Mouse (Mus musculus): ENCODE measurements at regions not wholly inside any gene's neighbourhood (a gene's known extent, or its start where the extent isn't known, plus 50 kb on each side); places are given as distances from the start of the nearest gene placed in this dataset.

DNA sequence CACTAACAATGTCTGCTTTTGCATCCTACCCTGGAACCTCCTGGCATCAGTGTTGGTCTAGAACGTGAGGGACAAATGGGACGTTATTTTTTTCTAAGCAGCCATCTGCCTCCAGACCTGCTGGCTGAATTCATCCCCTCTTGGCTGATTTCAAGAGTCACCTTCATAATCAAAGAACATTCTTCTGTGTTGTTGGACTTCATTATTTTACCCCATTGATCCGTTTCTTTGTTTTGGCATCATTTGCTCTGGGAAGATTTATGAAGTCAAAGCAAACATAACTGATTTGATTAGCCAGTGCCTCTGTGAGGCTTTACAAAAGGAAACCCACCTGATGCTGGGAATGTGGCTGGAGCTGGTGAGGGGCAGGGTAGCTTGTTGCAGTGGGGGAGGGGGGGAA is 158.0 kb downstream of the Fam43a start:
- TF ChIP-seq CTCF (IDR thresholded peaks at IDR 0.05; ENCODE audit: control insufficient read depth, insufficient read depth, insufficient read length) (no peak), MAX (IDR thresholded peaks at IDR 0.05) (no peak), USF1 (IDR thresholded peaks at IDR 0.05; ENCODE audit: low read depth) (no peak)

Measured in C2C12 (cell line).